Mouse (Mus musculus) kidney, postnatal 0 days (tissue): ENCODE data around the gene Sav1. TPM values are rescaled to one million over a fixed set of nuclear protein-coding genes. Genes with fewer than 3 reads are reported as not detected.

Experiments
- ATAC-seq: fragments of 200-750 bp; cut with Nextera tagmentation; replicated peaks from 2 replicates; pipeline ENCODE4 v1.8.0; 2017; ENCODE audit warnings: low read depth, moderate number of reproducible peaks, moderate TSS enrichment, moderate library complexity; ENCODE audit not compliant: low FRiP score
- DNase-seq: peaks from one replicate; pipeline ENCODE4 v3.0.0-alpha.2; 2016; ENCODE audit warnings: low spot score
- H3K27ac ChIP-seq: fragments of 300-500 bp; sonication (generic); 2 replicates; pipeline ENCODE4 v1.5.1; 2014; ENCODE audit warnings: mild to moderate bottlenecking
- H3K27me3 ChIP-seq: fragments of 300-500 bp; sonication (generic); 2 replicates; pipeline ENCODE4 v1.6.1; 2014; ENCODE audit warnings: low read length, mixed read lengths; ENCODE audit not compliant: insufficient read depth
- H3K36me3 ChIP-seq: fragments of 300-500 bp; sonication (generic); 2 replicates; pipeline ENCODE4 v1.6.1; 2014; ENCODE audit warnings: low read length, mixed read lengths; ENCODE audit not compliant: insufficient read depth
- H3K4me1 ChIP-seq: fragments of 300-500 bp; sonication (generic); replicated peaks from 2 replicates; pipeline ENCODE4 v1.6.1; 2014; ENCODE audit warnings: antibody characterized with exemption, low read length, mixed read lengths; ENCODE audit not compliant: insufficient read depth
- H3K4me2 ChIP-seq: fragments of 300-500 bp; sonication (generic); 2 replicates; pipeline ENCODE4 v1.6.1; 2014; ENCODE audit warnings: mild to moderate bottlenecking, low read length, moderate library complexity, mixed read lengths
- H3K4me3 ChIP-seq: fragments of 300-500 bp; sonication (generic); replicated peaks from 2 replicates; pipeline ENCODE4 v1.5.1; 2014; ENCODE audit warnings: low read depth, low read length
- H3K9ac ChIP-seq: fragments of 300-500 bp; sonication (generic); 2 replicates; pipeline ENCODE4 v1.6.1; 2014; ENCODE audit warnings: low read depth, low read length
- H3K9me3 ChIP-seq: fragments of 300-500 bp; sonication (generic); replicated peaks from 2 replicates; pipeline ENCODE4 v1.6.1; 2016; ENCODE audit warnings: low read length, inconsistent platforms, mixed read lengths
- CTCF ChIP-seq: IDR thresholded peaks from 2 replicates; pipeline ENCODE4 v1.5.1; 2016; ENCODE audit warnings: antibody characterized with exemption, low read depth, mild to moderate bottlenecking, moderate library complexity
- WGBS: fragments of 180-500 bp; shearing (Covaris S2); extraction: QIAGEN DNeasy Blood & Tissue Kit; methylation state at CpG from one replicate; pipeline ENCODE4 v1.1.7; 2014; 5-methylcytosine and 5-hydroxymethylcytosine counted together
- polyA plus RNA-seq: library from polyadenylated mRNA; unstranded; fragments of >200 nt; fragmentation: Nextera tagmentation; extraction: Ambion mirVana; gene quantifications from 2 replicates; pipeline ENCODE4 v1.2.1, GENCODE M21; 2015

Sav1 gene
- polyA plus RNA-seq, 1 experiment from 2014 or later: 9.8 TPM

- no peaks in the 10 kb centered on the region for H3K27me3 ChIP-seq
- no peak overlapping the region for H3K9ac ChIP-seq
- ATAC-seq (no peak), DNase-seq (no peak)
- WGBS: 59% methylated on average over 1 of the region's 1 CpGs
- no peak overlapping the region for H3K4me3 ChIP-seq
- H3K27ac ChIP-seq: no peak overlapping the region
- TF ChIP-seq CTCF: no peak
- no peaks in the 10 kb centered on the region for H3K4me1 ChIP-seq
- H3K4me2 ChIP-seq: no peak overlapping the region
- no peaks in the 10 kb centered on the region for H3K9me3 ChIP-seq
- no peaks in the 10 kb centered on the region for H3K36me3 ChIP-seq
These were observed 45.0 kb downstream of the Sav1 start for GRCm38 (mm10) chr12:69941655-69942329.

- H3K9ac ChIP-seq: no peak overlapping the region
- H3K4me1 ChIP-seq: no peaks in the 10 kb centered on the region
- WGBS: 72% methylated on average over 2 of the region's 2 CpGs
- H3K27me3 ChIP-seq: no peaks in the 10 kb centered on the region
- DNase-seq (no peak), ATAC-seq (no peak)
- H3K4me2 ChIP-seq: no peak overlapping the region
- no peak overlapping the region for H3K4me3 ChIP-seq
- TF ChIP-seq CTCF: no peak
- no peaks in the 10 kb centered on the region for H3K9me3 ChIP-seq
- no peak overlapping the region for H3K27ac ChIP-seq
- H3K36me3 ChIP-seq: no peaks in the 10 kb centered on the region
These were observed 47.5 kb downstream of the Sav1 start for GRCm38 (mm10) chr12:69939291-69939690.

- no peak for TF ChIP-seq CTCF
- H3K27ac ChIP-seq: no peak overlapping the region
- no peak for DNase-seq
- no peak overlapping the region for H3K4me3 ChIP-seq
- H3K36me3 ChIP-seq: no peaks in the 10 kb centered on the region
- no peak for ATAC-seq
- H3K4me1 ChIP-seq: no peaks in the 10 kb centered on the region
- H3K9ac ChIP-seq: no peak overlapping the region
- no peaks in the 10 kb centered on the region for H3K9me3 ChIP-seq
- H3K27me3 ChIP-seq: no peaks in the 10 kb centered on the region
- 84% methylated on average over 5 of the region's 5 CpGs for WGBS
- H3K4me2 ChIP-seq: no peak overlapping the region
These were observed 49.1 kb downstream of the Sav1 start for GRCm38 (mm10) chr12:69937731-69938130.

- Histone ChIP-seq H3K27me3 (no peaks in the 10 kb centered on the region), H3K4me3 (no peak overlapping the region), H3K4me1 (no peaks in the 10 kb centered on the region), H3K9me3 (no peaks in the 10 kb centered on the region), H3K27ac (no peak overlapping the region), H3K9ac (no peak overlapping the region), H3K36me3 (no peaks in the 10 kb centered on the region), H3K4me2 (no peak overlapping the region)
- WGBS: 62% methylated on average over 7 of the region's 7 CpGs
- ATAC-seq (no peak), DNase-seq (no peak)
- TF ChIP-seq CTCF: no peak
These were observed 60.1 kb downstream of the Sav1 start for GRCm38 (mm10) chr12:69926716-69927115.

- H3K4me3 ChIP-seq: no peak overlapping the region
- H3K27me3 ChIP-seq: no peaks in the 10 kb centered on the region
- no peak overlapping the region for H3K4me2 ChIP-seq
- no peaks in the 10 kb centered on the region for H3K36me3 ChIP-seq
- ATAC-seq (no peak), DNase-seq (peak; percentile 67)
- no peak overlapping the region for H3K9ac ChIP-seq
- peak; percentile 81 for TF ChIP-seq CTCF
- no peaks in the 10 kb centered on the region for H3K4me1 ChIP-seq
- 11% methylated on average over 5 of the region's 5 CpGs for WGBS
- no peaks in the 10 kb centered on the region for H3K9me3 ChIP-seq
- H3K27ac ChIP-seq: no peak overlapping the region
These were observed 62.8 kb downstream of the Sav1 start for GRCm38 (mm10) chr12:69924012-69924411.

- no peak for TF ChIP-seq CTCF
- H3K36me3 ChIP-seq: no peaks in the 10 kb centered on the region
- no peaks in the 10 kb centered on the region for H3K4me1 ChIP-seq
- no peak overlapping the region for H3K4me3 ChIP-seq
- no peak for ATAC-seq
- no peaks in the 10 kb centered on the region for H3K27me3 ChIP-seq
- H3K9me3 ChIP-seq: no peaks in the 10 kb centered on the region
- DNase-seq: no peak
- WGBS: 75% methylated on average over 3 of the region's 3 CpGs
- no peak overlapping the region for H3K9ac ChIP-seq
- no peak overlapping the region for H3K27ac ChIP-seq
- no peak overlapping the region for H3K4me2 ChIP-seq
These were observed 63.2 kb downstream of the Sav1 start for GRCm38 (mm10) chr12:69923603-69924002.

- no peak for TF ChIP-seq CTCF
- H3K27me3 ChIP-seq: no peaks in the 10 kb centered on the region
- ATAC-seq (no peak), DNase-seq (no peak)
- no peaks in the 10 kb centered on the region for H3K36me3 ChIP-seq
- no peaks in the 10 kb centered on the region for H3K4me1 ChIP-seq
- no peak overlapping the region for H3K27ac ChIP-seq
- WGBS: 84% methylated on average over 3 of the region's 3 CpGs
- no peaks in the 10 kb centered on the region for H3K9me3 ChIP-seq
- H3K4me3 ChIP-seq: no peak overlapping the region
- H3K4me2 ChIP-seq: no peak overlapping the region
- H3K9ac ChIP-seq: no peak overlapping the region
These were observed 63.7 kb downstream of the Sav1 start for GRCm38 (mm10) chr12:69923128-69923527.
